Comparison of ENCODE assay signal across 8 mouse cellular contexts in the genomic region with DNA sequence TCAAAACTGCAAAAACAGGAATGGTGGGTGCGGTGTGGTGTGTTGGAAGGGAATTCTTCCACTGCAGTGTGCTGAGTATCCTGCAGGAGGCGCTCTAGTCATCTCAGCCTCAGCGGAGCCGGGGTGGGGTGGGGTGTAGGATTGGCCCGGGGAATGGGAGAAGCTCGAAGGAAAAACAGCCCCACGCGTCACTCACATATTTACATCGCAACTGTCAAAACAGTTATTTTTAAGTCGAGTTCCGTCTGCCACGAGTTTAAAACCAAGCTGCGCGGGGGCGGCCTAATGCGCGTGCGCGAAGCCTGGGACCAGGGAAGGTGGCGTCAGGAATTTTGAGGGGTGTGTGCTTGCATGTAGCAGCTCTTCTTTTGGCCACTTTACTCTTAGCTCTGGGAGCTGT. TPM values are rescaled to one million over a fixed set of nuclear protein-coding genes. Genes with fewer than 3 reads are reported as not detected.
DNase-seq lines count a peak whose midpoint lies in the region; ATAC-seq and TF ChIP-seq lines count a peak whose summit lies in the region.

No protein-coding gene starts in this region.

- ATAC-seq in embryonic facial prominence, embryonic 15.5 days (ENCODE audit: insufficient number of reproducible peaks, low FRiP score, low TSS enrichment, low read depth), result peak; percentile 35; the same call in 1 of the 2 replicates
- ATAC-seq in heart, embryonic 14.5 days (ENCODE audit: insufficient number of reproducible peaks, insufficient read depth, low FRiP score, low read depth), result no peak

- peaks cover 36% of the 10 kb centered on the region for H3K4me1 ChIP-seq in embryonic facial prominence, embryonic 15.5 days
- H3K4me1 ChIP-seq in heart, embryonic 14.5 days (ENCODE audit: control insufficient read depth in 2 of 2, insufficient read depth in 2 of 2, low read length in 2 of 2), result peaks cover 5 to 10% of the 10 kb centered on the region in 2 experiments; a peak in 3 of 4 replicates
- no peaks in the 10 kb centered on the region for H3K4me1 ChIP-seq in liver, adult 2 months (ENCODE audit: control insufficient read depth, insufficient read depth, low read length)

- DNase-seq in adrenal gland, postnatal 25 days, result peak; percentile 63
- DNase-seq in kidney, postnatal 14 days, result peak; percentile 59
- peak; percentile 7 for DNase-seq in liver, adult 2 months (ENCODE audit: extremely low read depth, low read depth, low spot score)
- DNase-seq in thymus, postnatal 25 days, result peak; percentile 27

- H3K4me2 ChIP-seq in embryonic facial prominence, embryonic 15.5 days (replicated peaks), result peak overlapping the region; percentile 52
- H3K4me2 ChIP-seq in heart, embryonic 14.5 days (ENCODE audit: low read length), result peak overlapping the region; percentile 45
- peak overlapping the region; percentile 37 for H3K4me2 ChIP-seq in myocyte (ENCODE audit: low read depth)

- H3K79me2 ChIP-seq in C2C12 (ENCODE audit: control insufficient read depth, insufficient read depth), result no peaks in the 10 kb centered on the region
- no peaks in the 10 kb centered on the region for H3K79me2 ChIP-seq in liver, adult 2 months (ENCODE audit: control insufficient read depth, insufficient read depth, low read length)
- no peaks in the 10 kb centered on the region for H3K79me2 ChIP-seq in myocyte (ENCODE audit: control insufficient read depth, insufficient read depth)

- H3K4me3 ChIP-seq in C2C12 (ENCODE audit: insufficient read depth, poor library complexity, severe bottlenecking) (no peak overlapping the region), myocyte (no peak overlapping the region)
- peak overlapping the region; percentile 37 for H3K4me3 ChIP-seq in embryonic facial prominence, embryonic 15.5 days (replicated peaks)
- peak overlapping the region; percentile 6 to 23; a peak in 3 of 4 replicates for H3K4me3 ChIP-seq in heart, embryonic 14.5 days (ENCODE audit: control insufficient read depth in 1 of 2, insufficient read depth in 1 of 2, low read depth in 1 of 2, low read length in 2 of 2)
- H3K4me3 ChIP-seq in liver, adult 2 months (ENCODE audit: insufficient read depth, low read depth, low read length), result peak overlapping the region; percentile 28; the same call in 1 of the 2 replicates

- H3K79me3 ChIP-seq in C2C12 (ENCODE audit: low read depth), result no peaks in the 10 kb centered on the region

- TF ChIP-seq POLR2A in liver, adult 2 months (IDR thresholded peaks at IDR 0.05; ENCODE audit: extremely low read depth, insufficient read depth, low read length), result no peak
- TF ChIP-seq POLR2A in myocyte (IDR thresholded peaks at IDR 0.05; ENCODE audit: insufficient read length, low read depth), result no peak

- 3% methylated on average over 20 of the region's 20 CpGs for WGBS in embryonic facial prominence, embryonic 15.5 days
- 5% methylated on average over 20 of the region's 20 CpGs for WGBS in heart, embryonic 14.5 days
- 9% methylated on average over 20 of the region's 20 CpGs for WGBS in liver, adult 2 months

- peaks cover 9% of the 10 kb centered on the region for H3K27me3 ChIP-seq in C2C12 (ENCODE audit: control insufficient read depth, insufficient read depth, insufficient read length)
- no peaks in the 10 kb centered on the region; the same call in 1 of the 2 replicates for H3K27me3 ChIP-seq in embryonic facial prominence, embryonic 15.5 days
- H3K27me3 ChIP-seq in heart, embryonic 14.5 days (ENCODE audit: control insufficient read depth, insufficient read depth, low read length), result peaks cover 24% of the 10 kb centered on the region
- H3K27me3 ChIP-seq in liver, adult 2 months (ENCODE audit: control insufficient read depth, insufficient read depth, low read length), result peaks cover 4% of the 10 kb centered on the region; the same call in 1 of the 2 replicates
- H3K27me3 ChIP-seq in myocyte (ENCODE audit: control insufficient read depth, insufficient read depth, insufficient read length), result peaks cover 10% of the 10 kb centered on the region

- TF ChIP-seq CTCF in C2C12 (IDR thresholded peaks at IDR 0.05; ENCODE audit: control insufficient read depth, insufficient read depth, insufficient read length), result peak; percentile 62
- TF ChIP-seq CTCF in liver, adult 2 months (IDR thresholded peaks at IDR 0.05; ENCODE audit: low read depth, low read length), result peak; percentile 76

- H3ac ChIP-seq in C2C12 (ENCODE audit: control insufficient read depth, insufficient read length, low read depth) (no peak overlapping the region), myocyte (ENCODE audit: control insufficient read depth, insufficient read length) (no peak overlapping the region)

- H3K27ac ChIP-seq in embryonic facial prominence, embryonic 15.5 days (replicated peaks), result no peak overlapping the region
- no peak overlapping the region for H3K27ac ChIP-seq in heart, embryonic 14.5 days (replicated peaks in 1 of 2; ENCODE audit: control insufficient read depth in 1 of 2, insufficient read depth in 1 of 2, low read depth in 2 of 2, low read length in 2 of 2)
- no peak overlapping the region for H3K27ac ChIP-seq in liver, adult 2 months (replicated peaks; ENCODE audit: insufficient read depth, low read depth, low read length)

- no peaks in the 10 kb centered on the region for H3K9me3 ChIP-seq in embryonic facial prominence, embryonic 15.5 days (replicated peaks)
- H3K9me3 ChIP-seq in heart, embryonic 14.5 days (ENCODE audit: control insufficient read depth, low read length), result no peaks in the 10 kb centered on the region

- H3K36me3 ChIP-seq in C2C12 (ENCODE audit: control insufficient read depth, insufficient read depth), result no peaks in the 10 kb centered on the region
- no peaks in the 10 kb centered on the region for H3K36me3 ChIP-seq in embryonic facial prominence, embryonic 15.5 days
- H3K36me3 ChIP-seq in heart, embryonic 14.5 days (ENCODE audit: control insufficient read depth, insufficient read depth, low read length), result no peaks in the 10 kb centered on the region
- H3K36me3 ChIP-seq in liver, adult 2 months (ENCODE audit: control insufficient read depth, insufficient read depth, low read length), result no peaks in the 10 kb centered on the region
- H3K36me3 ChIP-seq in myocyte (ENCODE audit: control insufficient read depth, insufficient read depth), result no peaks in the 10 kb centered on the region

- no peak overlapping the region for H3K9ac ChIP-seq in embryonic facial prominence, embryonic 15.5 days
- no peak overlapping the region for H3K9ac ChIP-seq in heart, embryonic 14.5 days (ENCODE audit: low read length)
- no peak overlapping the region for H3K9ac ChIP-seq in liver, adult 2 months (ENCODE audit: low read depth, low read length)

TF ChIP-seq in C2C12, 6 proteins besides CTCF, POLR2A, EP300 and RAD21:
- no peak for TF ChIP-seq CEBPB (IDR thresholded peaks at IDR 0.05; ENCODE audit: low read depth)
- TF ChIP-seq MYOG (IDR thresholded peaks at IDR 0.05; ENCODE audit: control insufficient read depth, extremely low read depth, insufficient read length), result no peak
- TF ChIP-seq MYOD1 (IDR thresholded peaks at IDR 0.05; ENCODE audit: control insufficient read depth, insufficient read length, low read depth), result no peak
- no peak for TF ChIP-seq MAX (IDR thresholded peaks at IDR 0.05)
- TF ChIP-seq FOSL1 (IDR thresholded peaks at IDR 0.05; ENCODE audit: insufficient read depth, low read length, poor library complexity, severe bottlenecking), result no peak
- TF ChIP-seq USF1 (IDR thresholded peaks at IDR 0.05; ENCODE audit: low read depth), result no peak
TF ChIP-seq in C2C12: peak in this region for 0.

TF ChIP-seq in myocyte, 11 proteins besides CTCF, POLR2A, EP300 and RAD21:
- no peak for TF ChIP-seq CEBPB (IDR thresholded peaks at IDR 0.05; ENCODE audit: insufficient read depth, poor library complexity, severe bottlenecking)
TF ChIP-seq in myocyte: peak in this region for 0.

RNA-seq across cellular contexts. Expression of gene Gm10188, which starts 17.3 kb away (rescaled TPM):
- polyA plus RNA-seq in C2C12 (2012; fragmentation: generic; extraction: Trizol) (not detected), myocyte (2012; fragmentation: generic; extraction: Trizol) (not detected)
- total RNA-seq in adrenal gland, postnatal 25 days (2021), result not detected in 2 replicates
- polyA plus RNA-seq in embryonic facial prominence, embryonic 15.5 days (2015; fragmentation: Nextera tagmentation; extraction: Ambion mirVana), result not detected in 2 replicates
- not detected in 2 replicates for polyA plus RNA-seq in heart, embryonic 14.5 days (2014; fragmentation: Nextera tagmentation; extraction: Ambion mirVana)
- not detected in 2 replicates for total RNA-seq in liver, adult 2 months (2014; rRNA removed)
- not detected in 2 replicates for polyA plus RNA-seq in liver, adult 2 months (2012; rRNA removed)

RNA-seq across cellular contexts. Expression of gene AC124108.1, which starts 21.0 kb away (rescaled TPM):
- polyA plus RNA-seq in C2C12 (2012; fragmentation: generic; extraction: Trizol) (0.01 TPM), myocyte (2012; fragmentation: generic; extraction: Trizol) (0.82 TPM)
- total RNA-seq in adrenal gland, postnatal 25 days (2021), result not detected in 2 replicates
- polyA plus RNA-seq in embryonic facial prominence, embryonic 15.5 days (2015; fragmentation: Nextera tagmentation; extraction: Ambion mirVana), result 0.37 and 0.43 TPM in 2 replicates
- polyA plus RNA-seq in heart, embryonic 14.5 days (2014; fragmentation: Nextera tagmentation; extraction: Ambion mirVana), result not detected in 2 replicates
- not detected in 2 replicates for total RNA-seq in liver, adult 2 months (2014; rRNA removed)
- not detected in 2 replicates for polyA plus RNA-seq in liver, adult 2 months (2012; rRNA removed)

RNA-seq across cellular contexts. Expression of gene Lemd1, which starts 21.0 kb away (rescaled TPM):
- 0.14 TPM for polyA plus RNA-seq in C2C12 (2012; fragmentation: generic; extraction: Trizol)
- not detected in 2 replicates for total RNA-seq in adrenal gland, postnatal 25 days (2021)
- polyA plus RNA-seq in embryonic facial prominence, embryonic 15.5 days (2015; fragmentation: Nextera tagmentation; extraction: Ambion mirVana), result 0.79 and 0.91 TPM in 2 replicates
- not detected in 2 replicates for polyA plus RNA-seq in heart, embryonic 14.5 days (2014; fragmentation: Nextera tagmentation; extraction: Ambion mirVana)
- total RNA-seq in liver, adult 2 months (2014; rRNA removed), result not detected in 2 replicates
- not detected in 2 replicates for polyA plus RNA-seq in liver, adult 2 months (2012; rRNA removed)
- 0.49 TPM for polyA plus RNA-seq in myocyte (2012; fragmentation: generic; extraction: Trizol)

Comparison
In these comparisons a context has a peak if more than half of its experiments do, and no peak if none do; other contexts are left out.
1. H3K4me3 ChIP-seq: peak in embryonic facial prominence, embryonic 15.5 days (single experiment), heart, embryonic 14.5 days (2 of 2) and liver, adult 2 months (single experiment); none in C2C12 (single experiment) and myocyte (single experiment).
2. DNase-seq: peak in every context shown above with its lines; median percentile 63 in adrenal gland, postnatal 25 days; 59 in kidney, postnatal 14 days; 27 in thymus, postnatal 25 days; 7 in liver, adult 2 months.
3. Peak in every context shown above with its lines, with median percentiles within 50 percentile points of each other: H3K4me2 ChIP-seq.